Mouse (Mus musculus) kidney, embryonic 16.5 days (tissue): ENCODE measurements around the gene Limk1. TPM values are rescaled to one million over a fixed set of nuclear protein-coding genes. Genes with fewer than 3 reads are reported as not detected.

ENCODE experiments used
- ATAC-seq: fragments of 200-750 bp; cut with Nextera tagmentation; 2 replicates; pipeline ENCODE4 v1.8.0; 2017; ENCODE audit warnings: moderate TSS enrichment; ENCODE audit not compliant: low FRiP score, low TSS enrichment
- H3K27ac ChIP-seq: fragments of 300-500 bp; sonication (generic); 2 replicates; pipeline ENCODE4 v1.5.1; 2014; ENCODE audit warnings: low read length
- H3K27me3 ChIP-seq: fragments of 300-500 bp; sonication (generic); 2 replicates; pipeline ENCODE4 v1.6.1; 2014; ENCODE audit warnings: low read length, control low read depth, mixed read lengths; ENCODE audit not compliant: insufficient read depth
- H3K36me3 ChIP-seq: fragments of 300-500 bp; sonication (generic); 2 replicates; pipeline ENCODE4 v1.6.1; 2014; ENCODE audit warnings: low read length, control low read depth, mixed read lengths; ENCODE audit not compliant: insufficient read depth
- H3K4me1 ChIP-seq: fragments of 300-500 bp; sonication (generic); 2 replicates; pipeline ENCODE4 v1.6.1; 2014; ENCODE audit warnings: low read length, control low read depth, mixed read lengths; ENCODE audit not compliant: insufficient read depth
- H3K4me2 ChIP-seq: fragments of 300-500 bp; sonication (generic); replicated peaks from 2 replicates; pipeline ENCODE4 v1.6.1; 2014; ENCODE audit warnings: low read depth, low read length
- H3K4me3 ChIP-seq: fragments of 300-500 bp; sonication (generic); 2 replicates; pipeline ENCODE4 v1.5.1; 2014; ENCODE audit warnings: mild to moderate bottlenecking, low read length
- H3K9ac ChIP-seq: fragments of 300-500 bp; sonication (generic); replicated peaks from 2 replicates; pipeline ENCODE4 v1.6.1; 2014; ENCODE audit warnings: low read length
- H3K9me3 ChIP-seq: fragments of 300-500 bp; sonication (generic); 2 replicates; pipeline ENCODE4 v1.6.1; 2016; ENCODE audit warnings: low read length, control low read depth
- WGBS: fragments of 180-500 bp; shearing (Covaris S2); extraction: QIAGEN DNeasy Blood & Tissue Kit; methylation state at CpG from one replicate; pipeline ENCODE4 v1.1.7; 2014; 5-methylcytosine and 5-hydroxymethylcytosine counted together
- polyA plus RNA-seq: library from polyadenylated mRNA; unstranded; fragments of >200 nt; fragmentation: Nextera tagmentation; extraction: Ambion mirVana; gene quantifications from 2 replicates; pipeline ENCODE4 v1.2.1, GENCODE M21; 2015

The Limk1 gene
- polyA plus RNA-seq, 1 experiment from 2014 or later, result 4.9 TPM

- Histone ChIP-seq H3K9ac (0 out of 2 replicates have a peak overlapping the region, but pooled peaks have one; percentile 39), H3K4me2 (no peak overlapping the region), H3K27ac (peak overlapping the region; percentile 7; the same call in 1 of the 2 replicates), H3K4me1 (peaks cover 30% of the 10 kb centered on the region), H3K9me3 (no peaks in the 10 kb centered on the region), H3K27me3 (no peaks in the 10 kb centered on the region), H3K36me3 (no peaks in the 10 kb centered on the region; the same call in 1 of the 2 replicates), H3K4me3 (no peak overlapping the region)
- WGBS, result 50% methylated on average over 12 of the region's 12 CpGs
- peak; percentile 21 for ATAC-seq
These were observed 8.2 kb downstream of the Limk1 start for GRCm38 (mm10) chr5:134680238-134680637.

- Histone ChIP-seq H3K36me3 (no peaks in the 10 kb centered on the region; the same call in 1 of the 2 replicates), H3K27ac (no peak overlapping the region), H3K4me1 (peaks cover 31% of the 10 kb centered on the region), H3K4me3 (no peak overlapping the region), H3K27me3 (no peaks in the 10 kb centered on the region), H3K4me2 (no peak overlapping the region), H3K9ac (no peak overlapping the region), H3K9me3 (no peaks in the 10 kb centered on the region)
- WGBS, result 68% methylated on average over 8 of the region's 8 CpGs
- no peak for ATAC-seq
These were observed 9.4 kb downstream of the Limk1 start for GRCm38 (mm10) chr5:134678827-134679546.

- 69% methylated on average over 3 of the region's 3 CpGs for WGBS
- no peak overlapping the region for H3K4me3 ChIP-seq
- no peaks in the 10 kb centered on the region for H3K36me3 ChIP-seq
- H3K27me3 ChIP-seq, result no peaks in the 10 kb centered on the region
- no peak overlapping the region for H3K27ac ChIP-seq
- ATAC-seq, result no peak
- H3K9ac ChIP-seq, result 0 out of 2 replicates have a peak overlapping the region, but pooled peaks have one; percentile 1
- H3K9me3 ChIP-seq, result no peaks in the 10 kb centered on the region
- peaks cover 31% of the 10 kb centered on the region for H3K4me1 ChIP-seq
- H3K4me2 ChIP-seq, result no peak overlapping the region
These were observed 10.4 kb downstream of the Limk1 start for GRCm38 (mm10) chr5:134678031-134678430.

DNA sequence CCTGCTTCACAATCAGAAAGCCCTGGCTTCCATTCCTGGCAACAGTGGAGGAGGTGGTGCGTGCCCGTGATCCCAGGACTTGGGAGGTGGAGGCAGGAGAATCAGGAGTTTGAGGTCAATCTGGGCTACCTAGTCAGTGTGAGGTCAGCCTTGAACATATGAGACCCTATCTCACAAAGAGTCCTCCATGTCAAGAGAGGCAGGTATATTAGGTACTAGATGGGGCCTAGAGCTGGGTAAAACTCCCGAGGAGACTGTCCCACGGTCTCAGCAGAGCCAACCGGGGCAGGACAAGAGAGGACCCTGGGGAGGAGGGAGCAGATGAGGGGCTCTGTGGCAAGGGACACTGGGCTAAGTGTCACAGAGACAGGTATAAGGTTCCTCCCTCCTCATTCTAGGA lies 10.9 kb downstream of the Limk1 start:
- no peaks in the 10 kb centered on the region for H3K9me3 ChIP-seq
- H3K27ac ChIP-seq, result 0 out of 2 replicates have a peak overlapping the region, but pooled peaks have one; percentile 6
- WGBS, result 87% methylated on average over 5 of the region's 5 CpGs
- H3K36me3 ChIP-seq, result peaks cover 4% of the 10 kb centered on the region; the same call in 1 of the 2 replicates
- peaks cover 31% of the 10 kb centered on the region for H3K4me1 ChIP-seq
- no peak overlapping the region for H3K4me3 ChIP-seq
- H3K9ac ChIP-seq, result 0 out of 2 replicates have a peak overlapping the region, but pooled peaks have one; percentile 9
- ATAC-seq, result no peak
- H3K4me2 ChIP-seq, result no peak overlapping the region
- H3K27me3 ChIP-seq, result no peaks in the 10 kb centered on the region

GRCm38 (mm10) chr5:134675956-134676759 lies 12.2 kb downstream of the Limk1 start:
- Histone ChIP-seq H3K27ac (peak overlapping the region; percentile 89), H3K27me3 (no peaks in the 10 kb centered on the region), H3K9me3 (no peaks in the 10 kb centered on the region), H3K4me3 (peak overlapping the region; percentile 45), H3K4me1 (peaks cover 31% of the 10 kb centered on the region), H3K9ac (peak overlapping the region; percentile 69), H3K36me3 (peaks cover 8% of the 10 kb centered on the region; the same call in 1 of the 2 replicates), H3K4me2 (peak overlapping the region; percentile 64)
- WGBS, result under 1% methylated on average over 14 of the region's 14 CpGs
- ATAC-seq, result peak; percentile 82

- Histone ChIP-seq H3K36me3 (peaks cover 11% of the 10 kb centered on the region; the same call in 1 of the 2 replicates), H3K27ac (peak overlapping the region; percentile 89; the same call in 1 of the 2 replicates), H3K4me3 (no peak overlapping the region), H3K9ac (peak overlapping the region; percentile 69; the same call in 1 of the 2 replicates), H3K4me1 (peaks cover 22% of the 10 kb centered on the region), H3K27me3 (no peaks in the 10 kb centered on the region), H3K9me3 (no peaks in the 10 kb centered on the region), H3K4me2 (no peak overlapping the region)
- no peak for ATAC-seq
- WGBS, result 79% methylated on average over 5 of the region's 5 CpGs
These were observed 13.4 kb downstream of the Limk1 start for GRCm38 (mm10) chr5:134674977-134675376.

- Histone ChIP-seq H3K4me2 (no peak overlapping the region), H3K4me3 (no peak overlapping the region), H3K4me1 (peaks cover 22% of the 10 kb centered on the region), H3K9ac (no peak overlapping the region), H3K36me3 (peaks cover 19% of the 10 kb centered on the region; the same call in 1 of the 2 replicates), H3K27ac (no peak overlapping the region), H3K9me3 (no peaks in the 10 kb centered on the region), H3K27me3 (no peaks in the 10 kb centered on the region)
- ATAC-seq, result no peak
- WGBS, result 96% methylated on average over 6 of the region's 6 CpGs
These were observed 15.8 kb downstream of the Limk1 start for GRCm38 (mm10) chr5:134672611-134673010.

GRCm38 (mm10) chr5:134672198-134672516 lies 16.2 kb downstream of the Limk1 start:
- no peak for ATAC-seq
- Histone ChIP-seq H3K9ac (no peak overlapping the region), H3K4me3 (no peak overlapping the region), H3K4me2 (no peak overlapping the region), H3K4me1 (peaks cover 18% of the 10 kb centered on the region), H3K9me3 (no peaks in the 10 kb centered on the region), H3K27ac (no peak overlapping the region), H3K36me3 (peaks cover 19% of the 10 kb centered on the region; the same call in 1 of the 2 replicates), H3K27me3 (no peaks in the 10 kb centered on the region)
- WGBS, result 96% methylated on average over 1 of the region's 1 CpGs

DNA sequence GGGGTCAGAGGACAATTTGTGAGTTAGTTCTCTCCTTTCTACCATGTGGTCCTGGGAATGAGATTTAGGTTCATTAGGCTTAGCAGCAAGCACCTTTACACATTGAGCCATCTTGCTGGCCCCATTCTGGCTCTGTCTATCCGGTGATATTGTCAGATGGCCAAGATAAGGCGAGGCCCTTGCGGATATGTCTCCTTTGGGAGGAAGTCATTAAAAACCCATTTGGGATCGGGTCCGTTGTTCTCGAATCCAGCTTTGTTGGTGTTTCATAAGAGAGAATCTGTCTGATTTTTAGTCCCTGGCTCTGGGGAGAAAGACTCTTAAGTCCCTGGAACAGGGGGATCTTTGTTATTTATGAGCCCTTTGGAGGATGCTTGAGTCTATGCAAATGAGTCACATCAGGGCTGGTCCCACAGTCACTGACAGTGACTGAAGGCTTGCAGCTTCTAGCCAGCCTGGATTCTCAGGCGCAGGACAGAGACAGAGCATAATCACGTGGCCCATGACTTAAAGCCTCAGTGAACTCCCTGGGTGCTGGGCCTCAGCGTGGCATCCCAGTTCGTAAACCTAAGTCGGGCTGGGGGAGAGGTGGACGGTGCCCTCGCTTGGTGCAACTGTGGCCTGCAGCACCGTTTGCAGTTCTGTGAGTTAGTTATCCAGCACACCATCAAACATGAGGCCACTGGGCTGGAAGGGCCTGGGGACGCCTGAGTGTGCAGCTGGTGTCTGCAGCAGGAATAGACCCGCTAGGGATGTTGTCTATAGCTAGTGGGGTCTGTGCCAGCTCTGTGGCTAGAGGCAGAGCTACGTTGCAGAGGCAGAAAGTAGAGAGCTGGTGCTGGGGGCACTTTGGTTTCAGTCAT lies 16.8 kb downstream of the Limk1 start:
- H3K36me3 ChIP-seq, result peaks cover 19% of the 10 kb centered on the region; the same call in 1 of the 2 replicates
- H3K4me2 ChIP-seq, result no peak overlapping the region
- ATAC-seq, result no peak
- 65% methylated on average over 17 of the region's 17 CpGs for WGBS
- no peak overlapping the region for H3K27ac ChIP-seq
- H3K9me3 ChIP-seq, result no peaks in the 10 kb centered on the region
- no peaks in the 10 kb centered on the region for H3K27me3 ChIP-seq
- H3K4me1 ChIP-seq, result peaks cover 12% of the 10 kb centered on the region
- H3K4me3 ChIP-seq, result no peak overlapping the region
- H3K9ac ChIP-seq, result no peak overlapping the region
